Mouse (Mus musculus) forebrain, postnatal 0 days (tissue): Measurements from ENCODE around the gene Olfr1200. TPM values are rescaled to one million over a fixed set of nuclear protein-coding genes. Genes with fewer than 3 reads are reported as not detected.

Experiments
- ATAC-seq: fragments of 200-750 bp; cut with Nextera tagmentation; 2 replicates; pipeline ENCODE4 v1.8.0; 2017; ENCODE audit warnings: mild to moderate bottlenecking, moderate library complexity
- DNase-seq: peaks from one replicate; pipeline ENCODE4 v3.0.0-alpha.2; 2015
- H3K27ac ChIP-seq: fragments of 300-500 bp; sonication (generic); 2 replicates; pipeline ENCODE4 v1.5.1; 2014; ENCODE audit warnings: low read depth, mild to moderate bottlenecking, antibody characterized with exemption, low read length, moderate library complexity, mixed read lengths
- H3K27me3 ChIP-seq: fragments of 300-500 bp; sonication (generic); 2 replicates; pipeline ENCODE4 v1.6.1; 2014; ENCODE audit warnings: mild to moderate bottlenecking, low read length, mixed read lengths; ENCODE audit not compliant: insufficient read depth
- H3K36me3 ChIP-seq: fragments of 300-500 bp; sonication (generic); 2 replicates; pipeline ENCODE4 v1.6.1; 2014; ENCODE audit warnings: mild to moderate bottlenecking, moderate library complexity; ENCODE audit not compliant: insufficient read depth
- H3K4me1 ChIP-seq: fragments of 300-500 bp; sonication (generic); 2 replicates; pipeline ENCODE4 v1.6.1; 2014; ENCODE audit warnings: antibody characterized with exemption; ENCODE audit not compliant: insufficient read depth
- H3K4me2 ChIP-seq: fragments of 300-500 bp; sonication (generic); 2 replicates; pipeline ENCODE4 v1.6.1; 2014; ENCODE audit warnings: low read depth, mild to moderate bottlenecking, moderate library complexity
- H3K4me3 ChIP-seq: fragments of 300-500 bp; sonication (generic); 2 replicates; pipeline ENCODE4 v1.5.1; 2014; ENCODE audit warnings: low read depth, low read length, mixed read lengths
- H3K9ac ChIP-seq: fragments of 300-500 bp; sonication (generic); 2 replicates; pipeline ENCODE4 v1.6.1; 2014; ENCODE audit warnings: mild to moderate bottlenecking
- H3K9me3 ChIP-seq: fragments of 300-500 bp; sonication (generic); 2 replicates; pipeline ENCODE4 v1.6.1; 2016; ENCODE audit warnings: low read length
- CTCF ChIP-seq: sonication (generic); IDR thresholded peaks from 2 replicates; pipeline ENCODE4 v1.5.1; 2016; ENCODE audit warnings: antibody characterized with exemption, control low read depth, low read depth
- WGBS: fragments of 180-500 bp; shearing (Covaris S2); extraction: QIAGEN DNeasy Blood & Tissue Kit; methylation state at CpG from one replicate; pipeline ENCODE4 v1.1.7; 2014; 5-methylcytosine and 5-hydroxymethylcytosine counted together
- polyA plus RNA-seq: library from polyadenylated mRNA; unstranded; fragments of >200 nt; fragmentation: Nextera tagmentation; extraction: Ambion mirVana; gene quantifications from 2 replicates; pipeline ENCODE4 v1.2.1, GENCODE M21; 2015
- total RNA-seq: library from RNA; depleted of rRNA; stranded (reverse); fragments of >200 nt; gene quantifications from 2 replicates; pipeline ENCODE4 v1.2.3, GENCODE M21; 2014; rRNA removed

Gene Olfr1200
- total RNA-seq, result not detected in 2 replicates
- not detected in 2 replicates for polyA plus RNA-seq

GRCm38 (mm10) chr2:88770388-88770787, at the start of gene Olfr1200:
Gene Olfr1200, minus strand, starts transcription at chr2:88770488.
- H3K9me3 ChIP-seq, result no peaks in the 10 kb centered on the region
- no peaks in the 10 kb centered on the region for H3K27me3 ChIP-seq
- no peak within 1 kb of the TSS for H3K4me3 ChIP-seq
- H3K4me2 ChIP-seq, result no peak within 1 kb of the TSS
- 81% methylated on average over 2 of the region's 2 CpGs for WGBS
- TF ChIP-seq CTCF, result no peak
- no peaks in the 10 kb centered on the region for H3K36me3 ChIP-seq
- ATAC-seq (no peak), DNase-seq (no peak)
- H3K4me1 ChIP-seq, result no peaks in the 10 kb centered on the region
- no peak within 1 kb of the TSS for H3K27ac ChIP-seq
- H3K9ac ChIP-seq, result no peak within 1 kb of the TSS

GRCm38 (mm10) chr2:88814196-88814595, 43.9 kb upstream of the Olfr1200 start, which contains the start of gene Olfr1202:
Gene Olfr1202, plus strand, starts transcription at chr2:88814496.
- no peak for ATAC-seq
- no peaks in the 10 kb centered on the region for H3K9me3 ChIP-seq
- no peaks in the 10 kb centered on the region for H3K36me3 ChIP-seq
- no peak for DNase-seq
- 70% methylated on average over 1 of the region's 1 CpGs for WGBS
- H3K4me2 ChIP-seq, result no peak within 1 kb of the TSS
- H3K4me1 ChIP-seq, result no peaks in the 10 kb centered on the region
- H3K27ac ChIP-seq, result no peak within 1 kb of the TSS
- no peak within 1 kb of the TSS for H3K4me3 ChIP-seq
- H3K27me3 ChIP-seq, result no peaks in the 10 kb centered on the region
- no peak within 1 kb of the TSS for H3K9ac ChIP-seq
- no peak for TF ChIP-seq CTCF

- Histone ChIP-seq H3K4me3 (no peak within 1 kb of the TSS), H3K4me2 (no peak within 1 kb of the TSS), H3K36me3 (no peaks in the 10 kb centered on the region), H3K27me3 (no peaks in the 10 kb centered on the region), H3K9ac (no peak within 1 kb of the TSS), H3K27ac (no peak within 1 kb of the TSS), H3K9me3 (no peaks in the 10 kb centered on the region), H3K4me1 (no peaks in the 10 kb centered on the region)
- TF ChIP-seq CTCF, result no peak
- ATAC-seq, result no peak
- DNase-seq, result no peak
- WGBS, result 85% methylated on average over 6 of the region's 6 CpGs
These were observed 22.4 kb upstream of the Olfr1200 start, which contains the start of gene Olfr1201 for GRCm38 (mm10) chr2:88792736-88793135. Gene Olfr1201, plus strand, starts transcription at chr2:88793036.

- WGBS, result 97% methylated on average over 2 of the region's 2 CpGs
- DNase-seq (no peak), ATAC-seq (no peak)
These were observed 9.9 kb downstream of the Olfr1200 start, which contains the start of gene Olfr1199 for GRCm38 (mm10) chr2:88760369-88760768. Gene Olfr1199, minus strand, starts transcription at chr2:88760469.

GRCm38 (mm10) chr2:88751270-88751669, 19.0 kb downstream of the Olfr1200 start, which contains the start of gene Olfr1198:
Gene Olfr1198, minus strand, starts transcription at chr2:88751370.
- no peaks in the 10 kb centered on the region for H3K27me3 ChIP-seq
- H3K4me2 ChIP-seq, result no peak within 1 kb of the TSS
- DNase-seq (no peak), ATAC-seq (no peak)
- TF ChIP-seq CTCF, result no peak
- no peak within 1 kb of the TSS for H3K4me3 ChIP-seq
- H3K27ac ChIP-seq, result no peak within 1 kb of the TSS
- no peaks in the 10 kb centered on the region for H3K9me3 ChIP-seq
- no peak within 1 kb of the TSS for H3K9ac ChIP-seq
- no peaks in the 10 kb centered on the region for H3K36me3 ChIP-seq
- no peaks in the 10 kb centered on the region for H3K4me1 ChIP-seq
- 95% methylated on average over 2 of the region's 2 CpGs for WGBS

More at GRCm38 (mm10) chr2:88760369-88760768, 9.9 kb downstream of the Olfr1200 start, which contains the start of gene Olfr1199:
- no peaks in the 10 kb centered on the region for H3K9me3 ChIP-seq
- H3K27me3 ChIP-seq, result no peaks in the 10 kb centered on the region
- no peak within 1 kb of the TSS for H3K27ac ChIP-seq
- no peak within 1 kb of the TSS for H3K4me2 ChIP-seq
- TF ChIP-seq CTCF, result no peak
- no peak within 1 kb of the TSS for H3K9ac ChIP-seq
- no peak within 1 kb of the TSS for H3K4me3 ChIP-seq
- H3K36me3 ChIP-seq, result no peaks in the 10 kb centered on the region
- no peaks in the 10 kb centered on the region for H3K4me1 ChIP-seq

- no peak for ATAC-seq
- Histone ChIP-seq H3K9me3 (no peaks in the 10 kb centered on the region), H3K4me3 (no peak overlapping the region), H3K36me3 (no peaks in the 10 kb centered on the region), H3K27ac (no peak overlapping the region), H3K4me2 (no peak overlapping the region), H3K27me3 (no peaks in the 10 kb centered on the region), H3K9ac (no peak overlapping the region), H3K4me1 (no peaks in the 10 kb centered on the region)
- no peak for TF ChIP-seq CTCF
- DNase-seq, result no peak
- WGBS, result 53% methylated on average over 3 of the region's 3 CpGs
These were observed 26.9 kb downstream of the Olfr1200 start for GRCm38 (mm10) chr2:88743379-88743778.

- DNase-seq, result no peak
- Histone ChIP-seq H3K27me3 (no peaks in the 10 kb centered on the region), H3K36me3 (no peaks in the 10 kb centered on the region), H3K9me3 (no peaks in the 10 kb centered on the region), H3K27ac (no peak within 1 kb of the TSS), H3K9ac (no peak within 1 kb of the TSS), H3K4me3 (no peak within 1 kb of the TSS), H3K4me1 (no peaks in the 10 kb centered on the region), H3K4me2 (no peak within 1 kb of the TSS)
- TF ChIP-seq CTCF, result no peak
- no peak for ATAC-seq
- WGBS, result 90% methylated on average over 1 of the region's 1 CpGs
These were observed 38.0 kb downstream of the Olfr1200 start, which contains the start of gene Olfr1197 for GRCm38 (mm10) chr2:88732266-88732665. Gene Olfr1197, minus strand, starts transcription at chr2:88732366.

Other genes with a start within 250 kb of the Olfr1200 start
- gene Olfr1188, start 213.6 kb downstream of the Olfr1200 start, total RNA-seq, result not detected in 2 replicates
- gene Olfr1188, start 213.6 kb downstream of the Olfr1200 start, polyA plus RNA-seq, result not detected in 2 replicates
- 0.19 TPM in 1 of 2 replicates, not detected in the other for gene Olfr1189, start 184.0 kb downstream of the Olfr1200 start, total RNA-seq
- gene Olfr1189, start 184.0 kb downstream of the Olfr1200 start, polyA plus RNA-seq, result not detected in 2 replicates
- not detected in 2 replicates for gene Olfr1191-ps1, start 129.9 kb downstream of the Olfr1200 start, total RNA-seq
- not detected in 2 replicates for gene Olfr1191-ps1, start 129.9 kb downstream of the Olfr1200 start, polyA plus RNA-seq
- gene Olfr1192-ps1, start 122.0 kb downstream of the Olfr1200 start, total RNA-seq, result not detected in 2 replicates
- gene Olfr1192-ps1, start 122.0 kb downstream of the Olfr1200 start, polyA plus RNA-seq, result not detected in 2 replicates
- not detected in 2 replicates for gene Olfr1193, start 94.9 kb downstream of the Olfr1200 start, total RNA-seq
- gene Olfr1193, start 94.9 kb downstream of the Olfr1200 start, polyA plus RNA-seq, result not detected in 2 replicates
- not detected in 2 replicates for gene Olfr1195, start 81.3 kb downstream of the Olfr1200 start, total RNA-seq
- gene Olfr1195, start 81.3 kb downstream of the Olfr1200 start, polyA plus RNA-seq, result not detected in 2 replicates
- gene Olfr1196, start 65.9 kb downstream of the Olfr1200 start, total RNA-seq, result not detected in 2 replicates
- not detected in 2 replicates for gene Olfr1196, start 65.9 kb downstream of the Olfr1200 start, polyA plus RNA-seq
- gene Olfr1197, start 38.1 kb downstream of the Olfr1200 start, total RNA-seq, result not detected in 2 replicates
- gene Olfr1197, start 38.1 kb downstream of the Olfr1200 start, polyA plus RNA-seq, result not detected in 2 replicates
- gene Olfr1198, start 19.1 kb downstream of the Olfr1200 start, total RNA-seq, result not detected in 2 replicates
- not detected in 2 replicates for gene Olfr1198, start 19.1 kb downstream of the Olfr1200 start, polyA plus RNA-seq
- gene Olfr1199, start 10.0 kb downstream of the Olfr1200 start, total RNA-seq, result not detected in 2 replicates
- gene Olfr1199, start 10.0 kb downstream of the Olfr1200 start, polyA plus RNA-seq, result not detected in 2 replicates
- not detected in 2 replicates for gene Olfr1201, start 22.5 kb upstream of the Olfr1200 start, total RNA-seq
- not detected in 2 replicates for gene Olfr1201, start 22.5 kb upstream of the Olfr1200 start, polyA plus RNA-seq
- gene Olfr1202, start 44.0 kb upstream of the Olfr1200 start, total RNA-seq, result not detected in 2 replicates
- not detected in 2 replicates for gene Olfr1202, start 44.0 kb upstream of the Olfr1200 start, polyA plus RNA-seq
- gene Olfr1205, start 59.2 kb upstream of the Olfr1200 start, total RNA-seq, result not detected in 2 replicates
- gene Olfr1205, start 59.2 kb upstream of the Olfr1200 start, polyA plus RNA-seq, result not detected in 2 replicates
- gene Olfr1204, start 78.8 kb upstream of the Olfr1200 start, total RNA-seq, result not detected in 2 replicates
- gene Olfr1204, start 78.8 kb upstream of the Olfr1200 start, polyA plus RNA-seq, result not detected in 2 replicates
- gene Olfr1206, start 92.7 kb upstream of the Olfr1200 start, total RNA-seq, result not detected in 2 replicates
- gene Olfr1206, start 92.7 kb upstream of the Olfr1200 start, polyA plus RNA-seq, result not detected in 2 replicates
- gene Olfr1208, start 131.8 kb upstream of the Olfr1200 start, total RNA-seq, result not detected in 2 replicates
- gene Olfr1208, start 131.8 kb upstream of the Olfr1200 start, polyA plus RNA-seq, result not detected in 2 replicates
- gene Olfr1209, start 144.7 kb upstream of the Olfr1200 start, total RNA-seq, result not detected in 2 replicates
- not detected in 2 replicates for gene Olfr1209, start 144.7 kb upstream of the Olfr1200 start, polyA plus RNA-seq
- gene Olfr1211, start 167.6 kb upstream of the Olfr1200 start, total RNA-seq, result not detected in 2 replicates
- not detected in 2 replicates for gene Olfr1211, start 167.6 kb upstream of the Olfr1200 start, polyA plus RNA-seq
- gene Olfr1212, start 183.5 kb upstream of the Olfr1200 start, total RNA-seq, result not detected in 2 replicates
- not detected in 2 replicates for gene Olfr1212, start 183.5 kb upstream of the Olfr1200 start, polyA plus RNA-seq
- gene Gm13762, start 209.8 kb upstream of the Olfr1200 start, total RNA-seq, result not detected in 2 replicates
- not detected in 2 replicates for gene Gm13762, start 209.8 kb upstream of the Olfr1200 start, polyA plus RNA-seq
- gene Olfr1214, start 222.2 kb upstream of the Olfr1200 start, total RNA-seq, result not detected in 2 replicates
- gene Olfr1214, start 222.2 kb upstream of the Olfr1200 start, polyA plus RNA-seq, result not detected in 2 replicates
- not detected in 2 replicates for gene Olfr1215, start 236.5 kb upstream of the Olfr1200 start, total RNA-seq
- gene Olfr1215, start 236.5 kb upstream of the Olfr1200 start, polyA plus RNA-seq, result not detected in 2 replicates
- not detected in 2 replicates for gene Olfr1216, start 247.9 kb upstream of the Olfr1200 start, total RNA-seq
- not detected in 2 replicates for gene Olfr1216, start 247.9 kb upstream of the Olfr1200 start, polyA plus RNA-seq